Comparison of ENCODE assay signal across 9 mouse cellular contexts in genomic region chr6:5858901-5859598, GRCm38 (mm10).
A peak's percentile ranks its signal among the peaks of the same experiment; 100 is the strongest.
DNase-seq lines count a peak whose midpoint lies in the region; ATAC-seq lines count a peak whose summit lies in the region.
"Had no signal": no experiment of that assay in that cellular context is flagged by ENCODE, and none has a peak within 500 bp of the region (broad histone marks: within the 10 kb centered on the region; RNA-seq: fewer than 3 reads in every experiment).

No protein-coding gene starts in this region.

- H3K4me1 ChIP-seq in heart, embryonic 13.5 days = 0 out of 2 replicates have a peak, but pooled peaks cover 4% of the 10 kb centered on the region
- H3K4me1 ChIP-seq in hindbrain, embryonic 12.5 days = peaks cover 10% of the 10 kb centered on the region; the same call in 1 of the 2 replicates
- H3K4me1 ChIP-seq in midbrain, embryonic 10.5 days = peaks cover 15% of the 10 kb centered on the region

- 60% methylated on average over 20 of the region's 20 CpGs for WGBS in heart, embryonic 13.5 days
- 36% methylated on average over 20 of the region's 20 CpGs for WGBS in hindbrain, embryonic 12.5 days
- WGBS in midbrain, embryonic 10.5 days = 67% methylated on average over 20 of the region's 20 CpGs

- DNase-seq in heart, adult 8-10 months (ENCODE audit: low spot score) = no peak
- peak; percentile 18 for DNase-seq in R1 (ENCODE audit: low read depth, low spot score)
- DNase-seq in midbrain, embryonic 10.5 days (ENCODE audit: low spot score) = peak; percentile 21
- no peak for DNase-seq in thymus, postnatal 10 days (ENCODE audit: low spot score in 2 of 2)
- DNase-seq in gastrocnemius, postnatal 10 days = no peak
- no peak for DNase-seq in adrenal gland, adult 8-10 months

- H3K27ac ChIP-seq in heart, embryonic 13.5 days (replicated peaks) = no peak overlapping the region
- H3K27ac ChIP-seq in hindbrain, embryonic 12.5 days = no peak overlapping the region
- 0 out of 2 replicates have a peak overlapping the region, but pooled peaks have one; percentile 24 for H3K27ac ChIP-seq in midbrain, embryonic 10.5 days (replicated peaks)

- H3K4me2 ChIP-seq in heart, embryonic 13.5 days = peak overlapping the region; percentile 62
- peak overlapping the region; percentile 37 for H3K4me2 ChIP-seq in hindbrain, embryonic 12.5 days (replicated peaks)

- H3K36me3 ChIP-seq in heart, embryonic 13.5 days = no peaks in the 10 kb centered on the region
- no peaks in the 10 kb centered on the region for H3K36me3 ChIP-seq in hindbrain, embryonic 12.5 days
- no peaks in the 10 kb centered on the region for H3K36me3 ChIP-seq in midbrain, embryonic 10.5 days

- no peak overlapping the region for H3K4me3 ChIP-seq in heart, embryonic 13.5 days
- H3K4me3 ChIP-seq in hindbrain, embryonic 12.5 days = no peak overlapping the region
- no peak overlapping the region for H3K4me3 ChIP-seq in midbrain, embryonic 10.5 days
- H3K4me3 ChIP-seq: myocyte had no signal

- H3K27me3 ChIP-seq in heart, embryonic 13.5 days (replicated peaks) = peaks cover 3% of the 10 kb centered on the region; the same call in 1 of the 2 replicates
- H3K27me3 ChIP-seq in hindbrain, embryonic 12.5 days = peaks cover 3% of the 10 kb centered on the region
- no peaks in the 10 kb centered on the region for H3K27me3 ChIP-seq in midbrain, embryonic 10.5 days (ENCODE audit: low read depth, poor library complexity, severe bottlenecking)

- no peaks in the 10 kb centered on the region for H3K9me3 ChIP-seq in heart, embryonic 13.5 days
- no peaks in the 10 kb centered on the region for H3K9me3 ChIP-seq in hindbrain, embryonic 12.5 days (replicated peaks)
- no peaks in the 10 kb centered on the region for H3K9me3 ChIP-seq in midbrain, embryonic 10.5 days (replicated peaks)

- no peak for ATAC-seq in heart, embryonic 13.5 days (ENCODE audit: extremely low read depth, insufficient number of reproducible peaks, low FRiP score, low TSS enrichment)
- peak; percentile 80 for ATAC-seq in hindbrain, embryonic 12.5 days (ENCODE audit: low FRiP score)

- no peak overlapping the region for H3K9ac ChIP-seq in heart, embryonic 13.5 days
- no peak overlapping the region for H3K9ac ChIP-seq in hindbrain, embryonic 12.5 days

Comparison
In these comparisons a context has a peak if more than half of its experiments do, and no peak if none do; other contexts are left out.
1. DNase-seq: peak in R1 (single experiment) and midbrain, embryonic 10.5 days (single experiment); none in heart, adult 8-10 months (single experiment), thymus, postnatal 10 days (0 of 2), gastrocnemius, postnatal 10 days (single experiment) and adrenal gland, adult 8-10 months (single experiment).